Mouse (Mus musculus) MN1 (cell line): ENCODE measurements around the gene Tnks2.
A peak's percentile ranks its signal among the peaks of the same experiment; 100 is the strongest.
"Not testable (repeated sequence)": the region's sequence is repeated elsewhere in the genome, so short reads cannot be mapped to it uniquely, and the experiment has no call there.

ENCODE experiments used
- DNase-seq: peaks from one replicate; pipeline ENCODE4 v3.0.0-alpha.2; 2016; ENCODE audit warnings: low spot score

Gene Tnks2

DNA sequence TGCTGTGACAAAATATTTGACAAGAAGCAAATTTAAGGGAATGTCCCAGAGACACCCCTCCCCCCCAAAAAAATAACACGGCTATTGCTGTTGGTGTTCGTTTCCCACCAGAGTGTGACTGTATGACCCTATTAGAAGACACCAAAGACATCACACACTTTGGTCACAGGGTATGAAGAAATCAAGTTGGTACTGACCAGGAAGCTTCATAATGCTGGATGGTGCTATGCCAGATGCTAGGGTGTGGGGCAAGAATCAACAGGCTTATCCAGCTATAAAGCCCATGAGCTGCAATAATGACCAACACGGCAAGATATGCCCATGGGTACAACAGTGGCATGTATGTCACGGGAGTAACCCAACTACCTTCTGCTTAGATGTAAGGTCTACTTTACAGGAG lies 11.3 kb upstream of the Tnks2 start:
- DNase-seq, result no peak

DNA sequence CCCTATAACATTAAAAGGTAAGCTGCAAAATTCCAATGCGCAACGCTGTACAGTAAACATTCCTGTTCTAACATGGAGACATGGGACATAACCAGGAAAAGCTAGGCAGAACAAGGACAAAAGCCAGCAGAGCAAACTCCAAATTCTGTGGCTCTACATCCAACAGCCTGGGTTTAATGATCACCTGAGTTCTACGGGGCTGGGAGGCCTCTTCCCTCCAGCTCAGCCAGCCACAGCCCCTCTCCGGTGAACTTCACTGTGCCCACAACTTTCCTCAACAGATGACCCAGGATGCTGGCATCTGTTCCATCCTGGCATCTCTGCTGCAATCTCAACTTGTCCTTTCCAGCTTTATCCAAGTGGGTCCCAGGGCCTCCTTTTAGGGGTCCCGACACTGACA lies 6.4 kb upstream of the Tnks2 start:
- DNase-seq, result no peak

DNA sequence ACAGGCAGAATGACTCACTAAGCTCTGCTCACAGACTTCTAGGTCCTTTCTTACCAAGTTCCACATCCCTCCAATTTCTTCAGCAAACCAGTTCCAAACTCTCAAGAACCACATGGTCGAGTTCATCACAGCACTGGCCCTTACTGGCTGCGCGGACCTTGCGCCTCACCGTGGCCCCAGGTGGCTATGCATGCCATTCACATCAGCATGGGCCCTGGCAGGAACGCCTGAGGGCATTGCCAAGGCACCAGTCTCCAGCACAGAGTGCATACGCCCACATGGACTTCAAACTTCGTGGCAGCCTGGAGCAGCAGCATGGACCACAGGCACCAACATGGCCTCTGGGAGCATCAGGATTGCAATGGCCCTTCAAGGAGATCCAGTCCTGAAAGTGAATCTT lies 5.7 kb upstream of the Tnks2 start:
- no peak for DNase-seq

DNA sequence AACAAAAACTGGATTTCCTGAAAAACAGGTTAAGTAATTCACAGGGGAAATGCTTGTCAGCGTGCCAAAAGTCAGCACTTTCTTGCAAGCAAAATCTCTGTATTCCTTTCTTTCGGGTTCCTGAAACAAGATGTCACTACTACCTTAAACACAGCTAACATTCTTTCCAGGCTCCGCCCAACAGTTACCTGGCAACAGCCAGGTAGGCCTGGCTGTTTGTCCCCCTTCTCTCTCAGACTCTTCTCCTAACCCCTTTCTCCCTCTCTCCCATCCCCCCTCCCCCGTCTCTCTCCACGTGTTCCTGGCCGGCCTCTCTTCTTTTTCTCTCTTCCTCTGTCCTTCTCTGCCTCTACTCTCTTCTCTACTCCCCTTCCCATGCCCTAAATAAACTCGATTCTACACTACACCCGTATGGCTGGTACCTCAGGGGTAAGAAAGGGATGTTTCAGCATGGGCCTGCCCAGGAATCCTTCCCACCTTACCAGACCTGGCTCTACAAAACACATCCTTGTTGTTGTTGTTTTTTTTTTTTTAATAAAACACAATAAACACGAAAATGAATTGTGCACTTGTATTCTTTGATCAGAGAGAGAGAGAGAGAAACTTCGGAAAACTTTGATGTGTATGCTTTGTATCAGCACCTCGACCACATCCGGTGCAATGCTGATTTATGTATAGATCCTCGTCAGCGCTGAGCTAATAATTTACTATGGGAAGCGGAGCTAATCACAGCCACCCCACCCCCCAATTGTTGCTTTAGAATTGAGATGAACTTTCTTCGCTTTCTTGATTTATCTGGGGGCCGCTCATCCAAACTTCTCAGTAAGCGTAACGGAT lies 863 bp upstream of the Tnks2 start:
- DNase-seq, result peak; percentile 51

DNA sequence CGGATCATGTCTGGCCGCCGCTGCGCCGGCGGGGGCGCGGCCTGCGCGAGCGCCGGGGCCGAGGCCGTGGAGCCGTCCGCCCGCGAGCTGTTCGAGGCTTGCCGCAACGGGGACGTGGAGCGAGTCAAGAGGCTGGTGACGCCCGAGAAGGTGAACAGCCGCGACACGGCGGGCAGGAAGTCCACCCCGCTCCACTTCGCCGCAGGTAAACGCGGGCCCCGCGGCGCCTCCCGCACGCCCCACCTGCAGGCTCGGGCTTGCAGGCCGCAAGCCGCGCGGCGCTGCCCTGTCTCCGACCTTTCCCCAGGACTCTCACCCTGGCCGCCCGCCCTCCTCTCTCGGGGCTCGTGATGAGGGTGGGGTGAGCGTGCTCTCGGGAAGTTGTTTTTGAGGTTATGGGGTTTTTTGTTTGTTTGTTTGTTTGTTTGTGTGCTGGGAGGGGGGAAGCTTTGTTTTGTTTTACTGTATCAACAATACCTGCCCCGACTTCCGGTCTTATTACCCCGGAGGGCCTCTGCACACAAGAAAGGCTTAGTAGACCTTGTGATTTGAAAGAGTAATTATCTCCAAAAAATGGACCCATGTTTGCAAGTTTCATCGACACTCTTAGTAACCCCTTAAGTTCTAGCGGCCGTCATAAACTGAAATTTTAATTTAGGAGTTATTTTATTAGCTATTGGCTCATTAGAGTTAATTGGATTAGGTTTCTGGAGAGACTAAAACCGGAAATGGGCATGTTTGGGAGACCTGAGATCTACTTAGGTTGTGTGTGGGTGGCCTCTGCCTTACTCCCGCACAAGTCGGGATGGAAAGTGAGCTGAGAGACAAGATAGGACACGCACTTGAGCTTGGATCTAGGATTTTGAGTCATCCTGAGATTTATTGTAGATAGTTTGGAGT lies 750 bp downstream of the Tnks2 start:
- peak; percentile 46 for DNase-seq

DNA sequence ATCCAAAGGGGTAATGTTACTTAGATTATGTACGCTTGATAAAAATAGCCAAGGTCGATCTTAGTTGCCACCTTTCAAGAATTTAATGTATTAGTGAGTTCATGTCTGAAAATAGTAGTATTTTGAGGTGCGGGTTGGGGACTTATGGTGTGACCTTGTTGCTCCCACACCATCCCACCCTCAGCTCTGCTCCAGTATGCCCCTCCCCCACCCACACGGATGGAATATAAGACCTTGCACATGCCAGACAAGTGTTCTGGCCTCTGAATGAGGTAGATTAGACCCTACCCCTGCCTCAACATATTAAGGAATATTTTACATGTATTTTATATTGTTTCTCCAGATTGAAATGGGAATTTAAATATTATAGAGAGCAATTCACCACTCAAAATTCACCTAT lies 2.0 kb downstream of the Tnks2 start:
- DNase-seq, result no peak

DNA sequence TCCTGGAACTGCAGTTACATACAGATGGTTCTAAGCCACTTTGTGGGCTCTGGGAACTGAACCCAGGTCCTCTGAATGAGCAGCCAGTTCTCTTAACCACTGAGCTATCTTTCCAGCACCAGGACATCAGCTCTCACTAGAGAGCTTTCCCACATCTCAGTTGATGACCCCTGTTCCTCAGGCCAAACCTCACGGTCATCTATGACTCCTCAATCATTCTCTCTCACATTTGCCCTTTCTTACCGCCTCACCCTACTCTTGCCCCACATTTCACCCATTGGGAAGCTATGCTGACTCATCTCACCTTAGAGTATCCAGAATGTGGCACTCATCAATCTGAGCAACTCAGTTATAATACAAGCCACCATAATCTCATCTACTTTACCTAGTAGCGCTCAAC lies 6.3 kb downstream of the Tnks2 start:
- DNase-seq, result no peak

DNA sequence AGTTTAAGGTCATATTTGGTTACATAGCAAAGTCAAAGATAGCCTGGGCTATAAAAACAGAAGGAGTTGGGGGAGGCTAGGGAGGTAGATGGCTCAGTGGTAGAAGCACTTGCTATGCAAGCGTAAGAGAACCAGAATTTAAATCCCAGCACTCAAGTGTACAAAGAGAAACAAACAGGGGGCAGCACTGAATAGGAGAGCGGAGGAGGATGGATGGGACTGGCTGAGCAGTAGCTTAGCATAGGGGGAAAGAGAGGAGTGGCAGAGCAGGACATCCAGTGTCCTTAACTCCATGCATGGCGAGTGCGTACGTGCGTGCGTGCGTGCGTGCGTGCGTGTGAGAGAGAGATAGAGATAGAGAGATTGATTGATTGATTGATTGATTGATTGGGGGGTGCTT lies 9.8 kb downstream of the Tnks2 start:
- DNase-seq, result no peak

DNA sequence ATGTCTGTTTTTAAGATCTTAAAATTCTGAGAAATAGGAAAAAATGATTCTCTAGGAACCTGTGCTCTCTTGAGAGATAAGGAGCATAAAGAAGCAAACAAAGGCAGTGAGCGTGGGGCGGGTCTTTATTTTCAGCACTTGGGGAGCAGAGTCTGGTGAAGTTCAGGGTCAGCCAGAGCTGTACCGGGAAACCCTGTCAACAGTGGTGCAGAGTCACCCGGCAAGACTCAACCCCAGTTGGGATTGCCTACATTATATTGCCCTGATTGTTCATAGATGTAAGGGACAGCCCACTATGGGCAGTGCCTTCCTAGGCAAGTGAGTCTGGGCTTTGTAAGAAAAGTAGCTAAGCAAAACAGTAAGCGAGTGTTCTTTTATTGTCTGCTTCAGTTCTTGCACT lies 11.9 kb downstream of the Tnks2 start:
- DNase-seq, result no peak

DNA sequence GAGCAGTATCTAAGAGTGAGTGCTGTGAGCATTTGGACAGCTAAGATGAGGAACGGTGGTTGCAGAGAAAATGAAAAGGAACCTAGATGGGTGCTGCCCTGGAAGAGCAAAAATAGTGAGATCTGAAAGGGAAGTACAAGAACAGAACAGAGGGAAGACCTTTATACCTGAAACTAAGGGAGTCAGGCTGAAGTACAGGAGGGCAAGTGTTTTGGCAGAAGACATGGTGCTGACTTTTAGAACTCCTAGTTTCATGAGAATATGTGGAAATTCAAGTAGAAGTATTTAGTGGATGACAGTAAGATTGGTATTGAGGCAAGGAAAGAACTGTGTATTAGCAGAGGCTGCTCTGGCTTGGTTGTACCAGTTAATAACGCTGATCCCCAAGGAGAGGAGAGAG lies 19.8 kb downstream of the Tnks2 start:
- DNase-seq, result no peak

DNA sequence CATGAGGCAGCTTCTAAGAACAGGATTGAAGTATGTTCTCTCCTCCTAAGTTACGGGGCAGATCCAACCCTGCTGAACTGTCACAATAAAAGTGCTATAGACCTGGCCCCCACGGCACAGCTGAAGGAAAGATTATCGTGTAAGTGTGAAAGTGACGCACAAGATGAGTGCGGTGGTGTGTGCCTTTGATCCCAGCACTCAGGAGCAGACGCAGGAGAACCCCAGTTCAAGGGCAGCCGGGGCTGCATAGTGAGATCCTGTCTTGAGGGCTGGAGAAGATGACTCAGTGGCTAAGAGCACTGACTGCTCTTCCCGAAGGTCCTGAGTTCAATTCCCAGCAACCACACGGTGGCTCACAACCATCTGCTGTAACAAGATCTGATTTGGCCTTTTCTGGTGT lies 23.8 kb downstream of the Tnks2 start:
- DNase-seq, result no peak

DNA sequence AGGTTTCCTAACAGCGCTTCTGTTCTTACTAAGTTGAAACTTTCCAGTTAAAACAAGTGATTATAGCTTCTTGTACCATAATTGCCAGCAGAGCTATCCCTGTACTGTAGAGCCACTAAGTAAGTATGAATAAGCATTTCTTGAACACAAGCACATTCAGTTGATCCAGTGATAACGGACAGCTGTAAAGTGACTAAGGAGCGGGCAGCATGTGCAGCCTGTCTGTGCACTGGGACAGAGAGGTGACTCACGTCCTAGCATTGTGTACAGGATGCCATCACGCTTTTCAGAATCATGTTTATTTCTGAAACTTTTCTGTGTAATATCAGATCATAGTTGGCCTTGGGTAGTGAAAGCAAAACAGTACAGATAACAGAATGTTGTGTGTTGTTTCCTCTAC lies 26.4 kb downstream of the Tnks2 start:
- peak; percentile 27 for DNase-seq

DNA sequence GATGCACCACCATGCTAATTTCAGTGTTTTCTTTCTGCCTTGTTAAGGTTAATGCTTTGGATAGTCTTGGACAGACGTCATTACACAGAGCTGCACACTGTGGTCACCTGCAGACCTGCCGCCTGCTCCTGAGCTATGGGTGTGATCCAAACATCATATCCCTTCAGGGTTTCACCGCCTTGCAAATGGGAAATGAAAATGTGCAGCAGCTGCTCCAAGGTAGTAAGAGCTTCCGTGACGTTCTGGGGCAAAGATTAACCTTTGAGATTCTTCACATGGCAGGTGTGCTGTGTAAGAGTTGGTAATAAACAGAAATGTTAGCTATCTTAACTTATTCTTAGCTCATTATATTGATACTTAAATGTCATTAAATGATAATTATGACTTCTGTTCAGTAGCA lies 31.9 kb downstream of the Tnks2 start:
- no peak for DNase-seq

DNA sequence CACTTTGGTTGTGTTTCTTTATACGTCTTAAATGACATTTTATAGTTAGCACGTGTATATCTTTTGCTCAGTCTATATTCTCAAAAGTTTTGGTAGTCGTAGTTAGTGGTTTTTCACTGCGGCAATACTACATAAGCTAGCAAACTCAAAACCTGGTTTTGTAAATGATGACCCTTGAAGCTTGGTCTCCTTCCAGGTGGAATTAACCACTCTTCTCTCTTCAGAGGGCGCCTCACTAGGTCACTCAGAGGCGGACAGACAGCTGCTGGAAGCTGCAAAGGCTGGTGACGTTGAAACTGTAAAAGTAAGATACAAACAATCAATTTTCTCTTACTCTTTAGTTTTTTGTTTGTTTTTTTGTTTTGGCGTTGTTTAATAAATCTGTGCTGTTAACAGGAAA lies 33.4 kb downstream of the Tnks2 start:
- no peak for DNase-seq

DNA sequence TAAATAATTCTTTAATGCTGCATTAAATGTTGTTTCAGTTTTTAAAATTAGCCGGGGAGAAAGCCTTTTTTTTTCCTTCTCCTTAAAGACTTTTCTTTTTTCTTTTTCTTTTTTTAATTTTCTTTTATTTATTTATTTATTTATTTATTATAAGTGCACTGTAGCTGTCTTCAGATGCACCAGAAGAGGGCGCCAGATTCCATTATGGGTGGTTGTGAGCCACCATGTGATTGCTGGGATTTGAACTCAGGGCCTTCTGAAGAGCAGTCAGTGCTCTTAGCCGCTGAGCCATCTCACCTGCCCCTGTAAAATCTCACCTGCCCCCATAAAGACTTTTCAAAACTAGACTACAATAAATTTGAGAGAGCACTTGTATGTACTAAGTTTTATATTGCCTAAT lies 34.6 kb downstream of the Tnks2 start:
- DNase-seq, result not testable (repeated sequence)

DNA sequence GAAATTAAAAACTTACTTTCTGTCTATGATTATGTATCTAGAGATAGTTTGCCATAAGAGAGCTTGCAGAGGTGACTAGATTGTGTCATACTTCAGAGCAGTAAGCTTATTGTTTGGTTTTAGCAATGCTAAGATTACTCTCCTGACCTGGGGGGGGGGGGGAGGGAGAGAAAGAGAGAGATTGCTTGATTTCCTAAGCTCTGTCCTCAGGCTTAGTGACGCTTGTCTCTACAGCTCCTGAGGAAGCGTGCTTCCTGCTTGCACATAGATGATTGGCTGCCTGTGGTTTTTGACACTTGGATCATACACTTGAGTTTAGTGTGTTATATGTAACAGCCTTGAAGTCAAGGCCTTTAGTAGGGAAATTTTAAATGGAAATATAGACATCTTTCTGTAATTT lies 40.6 kb downstream of the Tnks2 start:
- DNase-seq, result no peak

DNA sequence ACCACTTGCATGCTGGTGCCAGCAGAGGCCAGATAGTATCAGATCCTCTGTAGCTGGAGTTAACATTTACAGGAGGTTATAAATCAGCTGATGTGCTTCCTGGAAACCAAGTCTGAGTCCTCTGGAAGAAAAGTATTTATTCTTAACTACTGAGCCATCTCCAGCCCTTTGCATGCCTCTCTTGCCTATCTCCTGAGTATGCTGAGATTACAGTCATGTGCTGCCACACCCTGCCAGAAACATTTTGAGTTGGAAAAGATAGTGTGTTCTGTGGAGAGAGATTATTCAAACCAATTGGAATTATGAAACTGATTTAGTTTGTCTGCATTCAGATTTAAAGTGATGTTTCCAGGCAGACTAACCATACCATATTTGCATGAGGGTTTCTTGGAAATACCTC lies 43.3 kb downstream of the Tnks2 start:
- DNase-seq, result no peak

DNA sequence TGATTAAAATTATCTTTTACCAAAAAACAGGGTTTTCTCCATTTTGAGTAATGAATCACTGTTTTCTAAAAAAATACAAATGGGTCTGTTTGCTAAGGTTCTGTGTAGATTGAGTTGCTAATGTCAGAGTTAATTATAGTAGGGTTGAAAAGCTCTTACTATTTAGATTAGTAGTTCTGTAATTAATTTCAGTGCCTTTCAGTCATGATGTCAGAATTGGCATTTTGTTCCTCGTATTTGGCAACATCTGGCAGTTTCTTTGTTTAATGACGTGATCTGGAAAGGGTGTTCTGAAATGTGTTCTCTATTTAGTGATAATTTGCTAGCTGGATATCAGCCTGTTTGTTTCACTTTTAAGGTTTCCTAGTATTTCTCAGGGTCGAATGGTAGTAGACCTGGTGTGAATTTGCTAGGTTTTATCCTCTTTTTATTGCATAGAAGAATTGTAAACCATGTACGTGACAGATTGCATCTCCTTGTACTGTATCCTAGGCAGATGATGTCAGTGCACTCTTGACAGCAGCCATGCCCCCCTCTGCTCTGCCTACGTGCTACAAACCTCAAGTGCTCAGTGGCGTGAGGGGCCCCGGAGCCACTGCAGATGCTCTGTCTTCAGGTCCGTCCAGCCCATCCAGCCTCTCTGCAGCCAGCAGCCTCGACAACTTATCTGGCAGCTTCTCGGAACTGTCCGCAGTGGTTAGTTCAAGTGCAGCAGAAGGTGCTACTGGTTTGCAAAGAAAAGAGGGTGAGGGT lies 44.9 kb downstream of the Tnks2 start:
- peak; percentile 28 for DNase-seq

DNA sequence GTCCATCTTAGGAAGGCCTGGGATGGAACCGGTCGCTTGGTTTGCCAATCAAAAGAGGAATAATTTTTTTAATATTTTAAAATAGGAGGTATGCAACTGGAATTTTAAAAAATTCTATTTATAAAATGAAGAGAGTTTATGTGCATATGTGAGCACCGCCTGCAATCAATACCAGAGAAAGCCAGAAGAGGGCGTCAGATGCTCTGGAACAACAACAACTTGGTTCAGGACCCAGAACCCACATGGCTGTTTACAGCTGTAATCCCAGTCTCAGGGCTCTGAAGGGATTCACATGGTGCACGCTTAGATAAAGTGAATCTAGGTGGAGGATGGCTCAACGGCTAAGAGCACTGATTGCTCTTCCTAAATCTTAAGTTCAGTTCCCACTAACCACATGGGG lies 49.1 kb downstream of the Tnks2 start:
- DNase-seq, result no peak

DNA sequence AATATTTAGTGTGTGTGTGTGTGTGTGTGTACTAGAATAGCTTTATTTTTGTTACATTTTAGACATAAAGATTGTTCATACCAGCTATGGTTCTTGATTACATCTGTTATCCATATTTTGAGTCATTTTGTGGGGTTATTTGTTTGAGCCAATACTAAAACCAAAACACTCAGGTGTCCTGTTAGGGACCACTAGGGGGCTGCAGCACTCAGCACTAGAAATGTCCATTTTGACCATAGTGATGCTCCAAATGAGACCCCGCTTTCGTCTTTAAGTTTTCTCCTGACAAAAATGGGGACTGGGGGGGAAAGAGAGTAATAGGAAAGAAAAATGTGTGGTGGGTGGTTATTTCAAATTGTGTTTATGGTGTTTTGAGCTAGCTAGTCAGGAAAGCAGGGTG lies 52.3 kb downstream of the Tnks2 start:
- no peak for DNase-seq

DNA sequence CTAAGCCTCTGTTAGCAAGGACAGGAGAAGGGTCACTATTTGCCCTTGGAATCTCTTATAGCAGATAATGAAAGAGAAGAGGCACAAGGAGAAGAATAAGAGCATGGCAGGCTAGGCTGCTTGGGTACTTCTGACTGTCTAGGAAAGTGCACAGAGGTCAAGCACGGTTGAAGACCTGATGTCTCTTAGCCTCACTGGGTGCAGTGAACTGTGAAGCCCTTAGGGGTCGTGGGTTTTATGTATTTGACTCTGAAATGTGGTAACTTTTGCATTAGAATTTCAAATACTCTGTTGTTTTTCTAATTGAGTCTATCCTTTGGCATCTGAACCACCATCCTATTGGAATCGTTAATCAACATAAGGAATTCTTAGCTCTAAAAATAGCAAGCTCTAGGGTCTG lies 53.7 kb downstream of the Tnks2 start:
- no peak for DNase-seq

DNA sequence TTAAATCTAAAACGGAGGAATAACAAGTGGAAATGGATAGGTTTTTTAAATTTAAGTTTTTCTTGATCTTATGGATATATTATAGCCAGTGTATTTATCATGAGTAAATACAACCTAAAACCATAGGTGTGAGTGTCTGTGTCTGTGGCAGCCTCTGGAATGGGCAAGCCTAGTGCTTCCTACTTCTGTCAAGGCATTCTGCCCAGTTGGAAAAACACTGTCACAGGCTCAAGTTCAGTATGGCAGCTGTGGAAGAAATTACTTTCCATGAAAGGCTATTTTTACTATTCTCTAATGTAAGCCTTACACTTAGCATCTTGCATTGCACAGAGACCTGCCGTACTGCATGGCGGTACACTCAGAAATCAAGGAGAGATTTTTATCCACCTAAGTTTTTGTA lies 57.7 kb downstream of the Tnks2 start:
- no peak for DNase-seq
